Mouse (Mus musculus): ENCODE results near the gene Mrpl1.

Gene Mrpl1

DNA sequence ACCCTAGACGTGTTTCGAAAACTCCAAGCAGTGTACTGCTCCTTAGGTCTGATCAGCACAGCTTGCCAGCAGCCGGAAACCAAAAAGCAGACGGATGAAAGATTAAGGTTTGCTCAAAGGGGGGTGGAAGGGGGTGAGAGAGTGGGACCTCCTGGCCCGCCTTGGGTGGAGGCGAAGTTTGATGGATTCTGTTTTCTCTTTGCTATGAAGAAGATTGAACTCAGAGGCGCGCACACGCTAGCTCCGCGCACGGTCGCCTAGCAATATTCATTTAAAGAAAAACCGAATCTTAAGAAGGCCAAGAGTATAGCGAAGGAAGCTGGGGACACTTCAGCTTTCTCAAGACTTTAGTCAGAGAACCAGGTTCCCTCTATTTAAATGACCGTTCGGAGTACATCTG lies at the start of gene Mrpl1:
Mrpl1 (plus strand) TSS at position 35 of the 400 bp plus-strand sequence.
- DNase-seq (ENCODE audit: low spot score in 2 of 2): peak in 1 of 2 experiments; percentile 33

GRCm38 (mm10) chr5:96160467-96161262 lies 48.6 kb upstream of the Mrpl1 start:
- DNase-seq (ENCODE audit: low spot score in 2 of 2): peak; percentile 22 to 35

GRCm38 (mm10) chr5:96161263-96161577 lies 48.1 kb upstream of the Mrpl1 start:
- DNase-seq (ENCODE audit: low spot score in 2 of 2): no peak

DNA sequence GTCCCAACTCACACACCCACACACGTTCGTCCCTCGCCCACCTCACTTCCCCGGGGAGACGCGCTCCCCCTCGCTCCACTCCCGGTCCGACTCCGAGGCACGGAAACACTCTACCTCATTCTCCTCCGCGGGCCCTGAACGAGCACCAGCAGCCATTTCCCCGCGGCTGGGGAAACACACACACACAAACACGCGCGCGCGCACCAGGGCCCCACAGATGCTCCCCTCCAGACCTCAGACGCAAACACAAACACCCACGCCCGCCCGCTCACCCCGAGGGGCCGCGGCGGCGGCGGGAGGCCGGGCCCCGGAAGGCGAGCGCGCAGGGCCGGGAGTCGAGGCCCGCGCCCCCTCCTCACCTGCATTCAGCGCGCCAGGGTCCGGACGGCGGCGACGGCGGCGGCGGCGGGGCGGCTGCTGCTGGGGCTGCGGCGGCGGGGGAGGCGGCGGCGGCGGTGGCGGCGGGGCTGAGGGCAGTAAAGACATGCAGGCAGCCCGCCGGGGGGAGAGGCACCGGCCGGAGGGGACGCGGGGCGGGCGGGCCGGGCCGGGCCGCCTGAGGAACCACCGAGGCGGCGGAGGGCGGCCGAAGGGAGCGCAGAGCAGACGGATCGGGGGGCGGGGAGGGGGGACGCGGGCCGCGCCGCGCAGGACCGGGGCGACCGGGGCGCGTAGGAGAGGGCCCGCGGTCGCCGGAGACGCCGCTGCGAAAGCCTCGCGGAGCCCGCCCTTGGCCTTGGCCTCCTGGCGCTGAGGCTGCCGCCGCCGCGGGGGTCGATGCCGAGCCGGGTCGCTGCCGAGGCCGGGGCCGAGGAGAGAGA lies 47.5 kb upstream of the Mrpl1 start:
- peak; percentile 31 to 55 for DNase-seq (ENCODE audit: low spot score in 2 of 2)

DNA sequence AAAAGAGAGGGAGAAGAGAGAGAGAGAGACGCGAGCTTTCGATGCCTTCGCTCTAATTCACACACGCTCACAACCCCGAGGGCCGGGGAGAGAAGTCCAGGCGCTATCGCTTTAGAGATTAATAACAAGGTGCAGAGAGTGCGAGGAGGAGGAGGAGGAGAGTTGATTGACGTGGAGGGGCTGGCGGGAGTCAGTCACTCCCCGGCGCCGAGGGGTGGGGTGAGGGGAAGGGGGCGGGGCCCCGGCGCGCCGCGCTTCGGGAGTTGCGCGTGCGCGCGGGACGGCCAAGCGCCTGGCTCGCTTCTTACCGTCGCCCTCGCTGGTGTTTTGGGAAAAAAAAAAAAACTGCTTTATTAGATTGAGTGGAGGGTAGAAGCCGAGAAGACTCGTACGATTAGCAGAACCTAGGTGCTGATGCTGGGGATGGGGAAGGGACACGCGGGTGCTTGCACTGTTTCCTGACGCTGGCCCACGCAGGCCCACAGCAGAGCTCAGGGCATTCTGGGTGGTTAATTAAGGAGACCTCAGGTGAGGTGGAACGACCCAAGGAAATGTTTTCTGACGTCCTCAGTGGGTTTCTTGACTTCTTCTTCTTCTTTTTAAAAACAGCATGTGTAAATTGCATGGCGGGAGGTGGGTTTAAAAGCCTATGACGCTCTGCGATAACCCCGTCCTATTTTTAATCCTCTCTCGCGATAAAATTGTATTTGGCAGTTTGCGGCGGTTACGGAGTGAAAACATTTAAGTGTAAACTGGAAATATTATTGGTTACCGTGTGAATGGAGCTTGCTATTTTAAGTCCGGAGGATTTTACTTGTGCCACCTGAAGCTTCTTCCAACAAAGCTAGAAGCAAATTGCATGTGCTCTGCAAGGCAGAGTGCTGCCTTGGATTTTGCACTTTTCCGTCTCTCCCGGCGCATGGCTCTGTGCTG lies 46.6 kb upstream of the Mrpl1 start:
- peak; percentile 72 to 78 for DNase-seq (ENCODE audit: low spot score in 2 of 2)

DNA sequence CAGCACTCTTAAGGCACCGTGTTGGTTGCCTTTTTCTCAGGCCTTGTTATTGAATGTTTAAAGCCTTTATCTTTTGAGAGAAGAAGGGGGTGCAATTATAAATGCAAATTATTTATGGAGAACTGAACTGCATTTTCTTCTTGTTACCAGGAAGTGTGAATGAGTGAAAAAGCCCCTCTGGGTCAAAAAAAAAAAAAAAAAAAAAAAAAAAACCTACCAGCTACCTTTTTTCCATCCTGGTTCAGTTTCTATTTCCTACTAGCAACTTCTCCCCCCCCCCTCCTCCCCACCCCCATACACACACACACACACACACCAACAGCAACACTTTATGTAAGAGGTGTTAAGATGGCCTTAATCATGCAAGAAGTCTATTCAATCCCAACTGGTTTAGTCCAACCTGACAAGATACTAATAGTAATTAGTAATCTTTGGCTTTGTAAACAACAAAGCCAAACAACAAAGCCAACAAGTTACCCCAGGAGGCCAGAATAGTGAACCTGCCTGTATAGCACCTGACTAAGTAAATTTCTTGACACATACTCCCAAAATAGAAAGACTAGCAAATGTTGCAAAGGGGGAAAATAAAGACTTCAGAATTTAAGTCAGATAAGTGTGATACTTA lies 45.8 kb upstream of the Mrpl1 start:
- DNase-seq (ENCODE audit: low spot score in 2 of 2): no peak

DNA sequence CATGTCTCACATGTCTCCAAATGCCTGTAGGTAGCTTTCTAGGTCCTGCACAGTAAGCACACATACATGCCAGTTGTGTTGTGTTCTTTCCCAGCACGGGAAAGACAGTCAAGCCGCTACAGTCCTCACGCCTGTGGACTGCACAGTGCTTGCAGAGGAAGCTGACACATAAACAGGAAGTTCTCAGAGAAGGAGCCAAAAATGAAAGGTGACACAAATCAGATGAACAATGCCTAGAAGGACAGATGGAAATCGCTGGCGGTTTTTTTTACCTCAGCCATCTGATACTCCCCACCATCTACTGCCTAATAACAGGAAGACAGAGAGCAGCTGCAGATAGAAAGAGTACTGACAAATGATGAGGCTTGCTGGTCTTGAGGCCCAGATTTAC lies 45.3 kb upstream of the Mrpl1 start, which contains the start of gene Cnot6l:
Cnot6l (minus strand) TSS at position 151 of the 391 bp plus-strand sequence.
- no peak for DNase-seq (ENCODE audit: low spot score in 2 of 2)

- no peak for DNase-seq (ENCODE audit: low spot score in 2 of 2)
These were observed 42.5 kb upstream of the Mrpl1 start for GRCm38 (mm10) chr5:96166761-96167160.

- no peak for DNase-seq (ENCODE audit: low spot score in 2 of 2)
These were observed 38.9 kb upstream of the Mrpl1 start for GRCm38 (mm10) chr5:96170443-96170842.

- DNase-seq (ENCODE audit: low spot score in 2 of 2): no peak
These were observed 37.5 kb upstream of the Mrpl1 start for GRCm38 (mm10) chr5:96171765-96172164.

DNA sequence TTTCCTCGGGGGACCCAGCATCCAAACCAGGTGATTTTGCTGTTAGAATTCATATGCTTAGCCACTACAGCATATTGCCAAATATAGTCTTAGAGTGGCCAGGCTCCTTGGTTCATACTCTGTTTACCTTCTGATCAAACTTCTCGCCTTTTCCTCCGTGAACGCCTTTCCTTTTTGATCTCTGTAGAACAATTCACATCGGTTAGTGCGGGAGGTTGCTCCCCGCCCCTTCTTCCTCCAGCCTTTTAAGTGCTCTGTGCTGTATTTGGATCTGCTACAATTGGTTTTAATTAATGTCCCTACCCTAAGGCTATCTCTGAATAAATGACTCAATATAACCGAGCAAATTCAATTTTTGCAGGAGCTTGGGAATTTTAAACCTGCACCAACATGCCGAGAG lies 33.2 kb upstream of the Mrpl1 start:
- DNase-seq (ENCODE audit: low spot score in 2 of 2): peak in 1 of 2 experiments; percentile 6

DNA sequence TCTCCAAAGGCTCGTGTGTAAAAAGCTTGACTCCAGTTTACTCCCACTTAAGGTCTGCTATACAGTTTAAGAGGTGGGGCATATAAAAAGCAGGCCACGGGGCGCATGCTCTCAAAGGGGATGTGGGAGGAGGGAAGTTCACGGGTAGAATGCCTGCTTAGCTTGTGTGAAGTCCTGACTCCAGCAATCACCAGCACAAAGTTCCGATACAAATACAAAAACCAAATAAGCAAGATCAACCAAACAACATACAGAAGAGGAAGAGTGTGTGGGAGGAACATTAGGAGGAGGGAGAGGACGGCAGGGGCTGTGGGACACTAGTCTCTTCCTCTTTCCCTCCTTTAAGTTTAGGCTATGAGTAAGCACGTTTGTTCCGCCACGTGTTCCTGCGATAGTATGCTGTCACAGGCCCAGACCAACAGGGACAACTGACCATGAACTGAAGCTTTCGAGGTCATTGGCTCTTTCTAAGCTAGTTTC lies 32.4 kb upstream of the Mrpl1 start:
- no peak for DNase-seq (ENCODE audit: low spot score in 2 of 2)

- no peak for DNase-seq (ENCODE audit: low spot score in 2 of 2)
These were observed 26.1 kb upstream of the Mrpl1 start for GRCm38 (mm10) chr5:96183211-96183610.

DNA sequence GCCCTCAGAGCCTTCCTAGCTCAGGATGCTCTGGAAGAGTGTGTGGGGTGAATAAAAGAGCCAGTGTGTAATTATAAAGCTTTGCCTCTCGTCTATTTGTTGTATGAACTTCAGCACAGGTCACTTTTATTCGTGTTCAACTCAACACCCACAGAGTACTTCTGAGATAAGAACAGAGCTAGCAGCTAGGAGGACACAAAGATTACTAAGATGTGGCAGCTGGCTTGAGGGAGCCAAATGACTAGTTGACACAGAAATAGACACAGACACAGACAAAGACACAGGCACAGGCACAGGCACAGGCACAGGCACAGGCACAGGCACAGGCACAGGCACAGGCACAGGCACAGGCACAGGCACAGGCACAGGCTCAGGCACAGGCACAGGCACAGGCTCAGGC lies 25.3 kb upstream of the Mrpl1 start:
- DNase-seq (ENCODE audit: low spot score in 2 of 2): no peak

GRCm38 (mm10) chr5:96189761-96190160 lies 19.5 kb upstream of the Mrpl1 start:
- no peak for DNase-seq (ENCODE audit: low spot score in 2 of 2)

DNA sequence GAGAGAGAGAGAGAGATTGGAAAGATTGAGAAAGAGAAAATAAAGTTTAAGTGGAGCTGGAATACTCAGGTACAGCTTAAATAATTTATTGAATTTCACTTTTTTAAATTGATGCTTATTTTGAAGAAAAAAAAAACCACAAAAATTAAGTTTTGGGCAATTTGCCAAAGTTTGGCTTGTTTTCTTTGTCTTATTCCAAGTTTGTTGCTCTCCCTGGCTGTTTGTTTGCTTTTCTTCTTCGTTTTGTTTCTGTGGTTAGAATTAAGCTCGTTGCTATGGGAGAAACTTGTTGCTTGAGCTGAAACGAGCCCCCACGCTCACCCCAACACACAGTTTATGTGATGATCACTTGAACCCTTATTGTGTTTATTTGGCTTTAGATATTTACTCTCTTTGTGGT lies 18.0 kb upstream of the Mrpl1 start:
- no peak for DNase-seq (ENCODE audit: low spot score in 2 of 2)

GRCm38 (mm10) chr5:96196547-96197052 lies 12.7 kb upstream of the Mrpl1 start:
- DNase-seq (ENCODE audit: low spot score in 2 of 2): no peak

DNA sequence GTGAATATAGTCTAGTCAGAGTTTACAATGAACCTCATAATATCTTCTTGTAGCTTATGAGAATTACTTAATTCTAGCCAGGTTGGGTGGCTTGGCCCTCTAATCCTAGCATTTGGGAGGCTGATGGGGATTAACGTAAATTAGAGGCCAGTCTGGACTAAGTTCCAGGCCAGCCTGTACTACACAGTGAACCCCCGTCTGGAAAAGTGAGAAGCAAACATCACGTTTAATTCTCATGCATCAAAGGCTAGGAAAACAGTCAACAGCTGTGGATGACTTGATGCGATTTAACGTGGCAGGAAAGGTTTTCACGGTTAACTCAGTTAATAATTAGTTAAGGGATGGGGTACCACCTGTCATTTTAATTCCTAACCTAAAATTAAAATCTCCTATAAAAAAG lies 11.0 kb upstream of the Mrpl1 start:
- DNase-seq (ENCODE audit: low spot score in 2 of 2): no peak

- DNase-seq (ENCODE audit: low spot score in 2 of 2): no peak
These were observed 9.0 kb upstream of the Mrpl1 start for GRCm38 (mm10) chr5:96200269-96200668.

GRCm38 (mm10) chr5:96201462-96202154 lies 7.7 kb upstream of the Mrpl1 start:
- no peak for DNase-seq (ENCODE audit: low spot score in 2 of 2)

Data from urinary bladder, adult 18-20 months (tissue).